Mouse (Mus musculus) heart, postnatal 4 days (tissue): ENCODE measurements around the gene Pla2g6. TPM values are rescaled to one million over a fixed set of nuclear protein-coding genes. Genes with fewer than 3 reads are reported as not detected.

ENCODE experiments used
- DNase-seq: peaks from one replicate; pipeline ENCODE4 v3.0.0; 2021
- total RNA-seq, 2 experiments: library from RNA; stranded (reverse); gene quantifications; 2 replicates each; pipeline ENCODE4 v1.2.3; 2021

The Pla2g6 gene
- total RNA-seq: 1 to 10 TPM; 8.4 to 9.6 TPM

GRCm38 (mm10) chr15:79328058-79328938 lies at the start of gene Pla2g6:
Pla2g6 (minus strand) TSS chr15:79328390.
- peak; percentile 99 for DNase-seq

GRCm38 (mm10) chr15:79377681-79378080 lies 49.5 kb upstream of the Pla2g6 start:
- peak; percentile 83 for DNase-seq

GRCm38 (mm10) chr15:79374760-79375159 lies 46.6 kb upstream of the Pla2g6 start:
- no peak for DNase-seq

- no peak for DNase-seq
Measured at GRCm38 (mm10) chr15:79370281-79370843, 42.2 kb upstream of the Pla2g6 start.

- no peak for DNase-seq
Measured at GRCm38 (mm10) chr15:79369452-79370280, 41.5 kb upstream of the Pla2g6 start.

GRCm38 (mm10) chr15:79368861-79369440 lies 40.8 kb upstream of the Pla2g6 start:
- peak; percentile 50 for DNase-seq

- peak; percentile 70 for DNase-seq
Measured at GRCm38 (mm10) chr15:79368313-79368811, 40.2 kb upstream of the Pla2g6 start.

GRCm38 (mm10) chr15:79366402-79366801 lies 38.2 kb upstream of the Pla2g6 start:
- DNase-seq: no peak

- no peak for DNase-seq
Measured at GRCm38 (mm10) chr15:79365068-79365467, 36.9 kb upstream of the Pla2g6 start.

GRCm38 (mm10) chr15:79364120-79364519 lies 35.9 kb upstream of the Pla2g6 start:
- DNase-seq: no peak

- DNase-seq: no peak
Measured at GRCm38 (mm10) chr15:79361023-79361422, 32.8 kb upstream of the Pla2g6 start.

- no peak for DNase-seq
Measured at GRCm38 (mm10) chr15:79360371-79360770, 32.2 kb upstream of the Pla2g6 start.

- DNase-seq: peak; percentile 62
Measured at GRCm38 (mm10) chr15:79359954-79360353, 31.8 kb upstream of the Pla2g6 start.

- DNase-seq: no peak
Measured at GRCm38 (mm10) chr15:79357974-79358690, 29.9 kb upstream of the Pla2g6 start.

GRCm38 (mm10) chr15:79357036-79357911 lies 29.1 kb upstream of the Pla2g6 start:
- peak; percentile 76 for DNase-seq

- no peak for DNase-seq
Measured at GRCm38 (mm10) chr15:79356481-79356880, 28.3 kb upstream of the Pla2g6 start.

GRCm38 (mm10) chr15:79354619-79355018 lies 26.4 kb upstream of the Pla2g6 start:
- DNase-seq: no peak

GRCm38 (mm10) chr15:79353690-79354305 lies 25.6 kb upstream of the Pla2g6 start:
- DNase-seq: no peak

- DNase-seq: no peak
Measured at GRCm38 (mm10) chr15:79352479-79352878, 24.3 kb upstream of the Pla2g6 start.

GRCm38 (mm10) chr15:79351331-79351767 lies 23.2 kb upstream of the Pla2g6 start:
- DNase-seq: peak; percentile 79
